Mouse (Mus musculus) kidney, postnatal 14 days (tissue): ENCODE results near the gene Gabrd.

Experiments
- DNase-seq: peaks from one replicate; pipeline ENCODE4 v3.0.0; 2022; ENCODE audit warnings: mixed read lengths

Gene Gabrd

DNA sequence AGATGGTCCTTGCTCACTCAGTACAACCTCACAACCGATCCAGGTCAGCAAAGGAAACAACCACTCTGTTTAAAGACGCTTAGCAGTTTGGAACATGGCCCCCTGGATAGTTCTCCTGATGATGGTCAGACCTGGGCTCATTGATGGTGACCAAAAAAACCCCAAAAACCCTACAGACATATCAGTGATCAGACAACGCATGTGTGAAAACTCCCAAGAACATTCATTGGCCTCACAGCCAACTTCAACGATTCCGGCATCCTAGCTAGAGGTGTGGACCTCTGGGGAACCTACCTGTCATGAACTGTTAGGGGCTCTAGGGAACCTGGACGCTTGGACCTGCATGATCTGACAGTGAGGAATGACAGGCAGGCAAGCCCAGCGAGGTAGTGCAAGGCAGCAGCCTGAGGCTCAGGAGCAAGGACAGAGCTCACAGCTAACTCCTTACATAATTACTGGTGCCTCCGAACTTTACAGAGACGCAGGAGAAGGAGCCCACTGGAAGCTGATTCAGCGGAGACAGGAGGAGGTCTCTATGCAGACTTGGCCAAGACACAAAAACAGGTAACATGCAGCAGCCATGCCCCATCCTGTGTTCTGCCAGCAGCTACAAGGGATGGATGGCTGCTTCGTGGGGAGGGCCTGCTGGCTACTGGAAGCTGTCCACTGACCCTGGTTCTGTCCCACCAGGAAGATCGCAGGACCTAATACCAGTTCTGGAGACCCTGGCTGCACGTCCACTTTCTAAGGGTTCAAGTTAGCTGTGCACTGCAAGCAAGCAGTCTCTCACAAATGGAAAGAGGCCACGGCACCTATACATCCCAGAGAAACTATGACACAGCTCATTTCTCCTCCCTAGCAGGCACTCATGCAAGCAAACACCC is 54.3 kb downstream of the Gabrd start:
- DNase-seq, result no peak

DNA sequence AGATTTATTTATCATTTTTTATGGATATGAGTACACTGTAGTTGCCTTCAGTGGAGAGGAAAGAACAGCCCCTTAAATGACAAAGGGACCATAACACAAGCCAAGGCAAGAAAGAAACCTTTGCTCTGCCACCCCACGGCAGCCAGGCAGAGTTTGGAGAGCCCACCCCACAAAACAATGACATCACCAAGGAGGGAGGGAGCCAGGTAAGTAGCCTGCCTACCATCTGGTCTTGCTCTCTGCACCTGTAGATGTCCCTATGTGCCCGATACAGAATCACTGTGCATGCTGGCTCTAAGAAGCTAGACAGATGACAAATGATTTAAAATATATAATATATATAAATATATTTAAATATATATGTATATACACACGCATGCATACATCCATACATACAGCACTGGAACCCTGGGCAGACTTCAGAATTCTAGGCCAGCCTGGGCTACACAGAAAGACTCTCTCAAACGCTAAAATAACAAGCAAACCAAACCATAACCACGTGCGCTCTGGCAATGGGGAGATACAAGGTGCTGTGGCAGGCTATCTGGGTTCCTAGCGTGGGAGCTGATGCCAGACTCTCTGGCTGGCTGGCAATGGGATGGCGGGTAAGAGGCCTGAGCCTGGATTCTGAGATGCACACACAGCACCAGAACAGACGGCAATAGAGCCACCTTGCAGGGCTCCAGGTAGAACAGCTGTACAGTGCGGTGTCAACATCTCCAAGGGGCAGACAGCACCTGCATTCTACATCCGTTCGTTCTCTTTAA is 61.4 kb downstream of the Gabrd start:
- no peak for DNase-seq
